Mouse (Mus musculus): Measurements from ENCODE around the gene Spats1. TPM values are rescaled to one million over a fixed set of nuclear protein-coding genes. Genes with fewer than 3 reads are reported as not detected.

Spats1 gene
- 0.27 TPM in 1 of 2 replicates, not detected in the other for polyA plus RNA-seq (2015; fragmentation: Nextera tagmentation; extraction: Ambion mirVana)

GRCm38 (mm10) chr17:45474669-45475465 lies at the start of gene Spats1:
Gene Spats1, minus strand, starts transcription at chr17:45475415.

GRCm38 (mm10) chr17:45523263-45523662 lies 48.0 kb upstream of the Spats1 start, which contains the start of gene Tcte1:
Gene Tcte1, plus strand, starts transcription at chr17:45523434.

GRCm38 (mm10) chr17:45506700-45507189 lies 31.5 kb upstream of the Spats1 start, which contains the start of gene Aars2:
Gene Aars2, plus strand, starts transcription at chr17:45506841.

GRCm38 (mm10) chr17:45433419-45434261 lies 41.6 kb downstream of the Spats1 start, which contains the start of gene Cdc5l:
Gene Cdc5l, minus strand, starts transcription at chr17:45433737.

Other genes with a start within 250 kb of the Spats1 start
- 30.5 and 31.3 TPM in 2 replicates for gene Cdc5l, start 41.7 kb downstream of the Spats1 start, polyA plus RNA-seq (2015; fragmentation: Nextera tagmentation; extraction: Ambion mirVana)
- 7.2 and 7.8 TPM in 2 replicates for gene Aars2, start 31.4 kb upstream of the Spats1 start, polyA plus RNA-seq (2015; fragmentation: Nextera tagmentation; extraction: Ambion mirVana)
- not detected in 2 replicates for gene Tcte1, start 48.0 kb upstream of the Spats1 start, polyA plus RNA-seq (2015; fragmentation: Nextera tagmentation; extraction: Ambion mirVana)
- gene Tmem151b, start 74.3 kb upstream of the Spats1 start, polyA plus RNA-seq (2015; fragmentation: Nextera tagmentation; extraction: Ambion mirVana): 0.05 and 0.06 TPM in 2 replicates
- 2.5 and 2.8 TPM in 2 replicates for gene Nfkbie, start 80.3 kb upstream of the Spats1 start, polyA plus RNA-seq (2015; fragmentation: Nextera tagmentation; extraction: Ambion mirVana)
- 66.6 and 73.4 TPM in 2 replicates for gene Slc35b2, start 88.5 kb upstream of the Spats1 start, polyA plus RNA-seq (2015; fragmentation: Nextera tagmentation; extraction: Ambion mirVana)
- 712 and 744 TPM in 2 replicates for gene Hsp90ab1, start 97.9 kb upstream of the Spats1 start, polyA plus RNA-seq (2015; fragmentation: Nextera tagmentation; extraction: Ambion mirVana)
- gene Slc29a1, start 124.2 kb upstream of the Spats1 start, polyA plus RNA-seq (2015; fragmentation: Nextera tagmentation; extraction: Ambion mirVana): 133 and 148 TPM in 2 replicates
- gene Mymx, start 126.7 kb upstream of the Spats1 start, polyA plus RNA-seq (2015; fragmentation: Nextera tagmentation; extraction: Ambion mirVana): 75.3 and 79.2 TPM in 2 replicates
- 0.06 TPM in 1 of 2 replicates, not detected in the other for gene Capn11, start 183.9 kb upstream of the Spats1 start, polyA plus RNA-seq (2015; fragmentation: Nextera tagmentation; extraction: Ambion mirVana)
- gene Mrpl14, start 210.9 kb upstream of the Spats1 start, polyA plus RNA-seq (2015; fragmentation: Nextera tagmentation; extraction: Ambion mirVana): 128 and 135 TPM in 2 replicates
- 19.8 and 21.0 TPM in 2 replicates for gene Tmem63b, start 211.5 kb upstream of the Spats1 start, polyA plus RNA-seq (2015; fragmentation: Nextera tagmentation; extraction: Ambion mirVana)